Mouse (Mus musculus) bone marrow, adult 2 months (tissue): Measurements from ENCODE around the gene Vmp1.

Source experiments
- CTCF ChIP-seq: fragments of 200-500 bp; IDR thresholded peaks from 2 replicates; pipeline ENCODE4 v1.5.1; 2011; ENCODE audit warnings: low read length, control low read depth; ENCODE audit not compliant: control insufficient read depth, insufficient read depth
- POLR2A ChIP-seq: fragments of 200-500 bp; IDR thresholded peaks from 2 replicates; pipeline ENCODE4 v1.6.1; 2011; ENCODE audit warnings: low read depth, mild to moderate bottlenecking, control low read depth, low read length, borderline replicate concordance; ENCODE audit not compliant: control insufficient read depth

- TF ChIP-seq CTCF (no peak), POLR2A (no peak)
These were observed 64.9 kb downstream of the Vmp1 start for GRCm38 (mm10) chr11:86618548-86619335.
